Mouse (Mus musculus) kidney, adult 2 months (tissue): ENCODE data around the gene Peak1. TPM values are rescaled to one million over a fixed set of nuclear protein-coding genes. Genes with fewer than 3 reads are reported as not detected.

ENCODE experiments used
- DNase-seq: peaks from one replicate; pipeline ENCODE4 v3.0.0; 2021
- H3K27ac ChIP-seq: fragments of 200-500 bp; 2 replicates; pipeline ENCODE4 v1.5.1; 2012; ENCODE audit warnings: low read depth, low read length, control low read depth, inconsistent platforms; ENCODE audit not compliant: insufficient read depth
- H3K27me3 ChIP-seq: fragments of 200-500 bp; replicated peaks from 2 replicates; pipeline ENCODE4 v1.6.1; 2012; ENCODE audit warnings: mild to moderate bottlenecking, moderate library complexity, low read length, inconsistent platforms; ENCODE audit not compliant: control insufficient read depth, insufficient read depth
- H3K36me3 ChIP-seq: fragments of 200-500 bp; 2 replicates; pipeline ENCODE4 v1.6.1; 2012; ENCODE audit warnings: mild to moderate bottlenecking, moderate library complexity, low read length, inconsistent platforms; ENCODE audit not compliant: control insufficient read depth, insufficient read depth
- H3K4me1 ChIP-seq: fragments of 200-500 bp; 2 replicates; pipeline ENCODE4 v1.6.1; 2011; ENCODE audit warnings: low read length; ENCODE audit not compliant: control insufficient read depth, insufficient read depth
- H3K4me3 ChIP-seq: fragments of 200-500 bp; 2 replicates; pipeline ENCODE4 v1.5.1; 2011; ENCODE audit warnings: mild to moderate bottlenecking, low read depth, low read length, control low read depth; ENCODE audit not compliant: insufficient read depth
- CTCF ChIP-seq: fragments of 200-500 bp; conservative IDR thresholded peaks from 2 replicates; pipeline ENCODE4 v1.5.1; 2011; ENCODE audit warnings: low read depth, mild to moderate bottlenecking, control low read depth, low read length, moderate library complexity, mixed read lengths; ENCODE audit not compliant: insufficient read depth, insufficient read length
- POLR2A ChIP-seq: fragments of 200-500 bp; IDR thresholded peaks from one replicate; pipeline ENCODE4 v1.6.1; 2011; ENCODE audit warnings: low read depth, low read length, control low read depth
- WGBS: fragments of 180-500 bp; shearing (Covaris S2); methylation state at CpG from one replicate; pipeline ENCODE4 v1.1.7; 2018; 5-methylcytosine and 5-hydroxymethylcytosine counted together
- polyA plus RNA-seq: library from polyadenylated mRNA; depleted of rRNA; stranded (reverse); fragments of >200 nt; gene quantifications from 2 replicates; pipeline ENCODE4 v1.2.3, GENCODE M21; 2012

Gene Peak1
- polyA plus RNA-seq, 1 experiment, result 8.5 TPM

DNA sequence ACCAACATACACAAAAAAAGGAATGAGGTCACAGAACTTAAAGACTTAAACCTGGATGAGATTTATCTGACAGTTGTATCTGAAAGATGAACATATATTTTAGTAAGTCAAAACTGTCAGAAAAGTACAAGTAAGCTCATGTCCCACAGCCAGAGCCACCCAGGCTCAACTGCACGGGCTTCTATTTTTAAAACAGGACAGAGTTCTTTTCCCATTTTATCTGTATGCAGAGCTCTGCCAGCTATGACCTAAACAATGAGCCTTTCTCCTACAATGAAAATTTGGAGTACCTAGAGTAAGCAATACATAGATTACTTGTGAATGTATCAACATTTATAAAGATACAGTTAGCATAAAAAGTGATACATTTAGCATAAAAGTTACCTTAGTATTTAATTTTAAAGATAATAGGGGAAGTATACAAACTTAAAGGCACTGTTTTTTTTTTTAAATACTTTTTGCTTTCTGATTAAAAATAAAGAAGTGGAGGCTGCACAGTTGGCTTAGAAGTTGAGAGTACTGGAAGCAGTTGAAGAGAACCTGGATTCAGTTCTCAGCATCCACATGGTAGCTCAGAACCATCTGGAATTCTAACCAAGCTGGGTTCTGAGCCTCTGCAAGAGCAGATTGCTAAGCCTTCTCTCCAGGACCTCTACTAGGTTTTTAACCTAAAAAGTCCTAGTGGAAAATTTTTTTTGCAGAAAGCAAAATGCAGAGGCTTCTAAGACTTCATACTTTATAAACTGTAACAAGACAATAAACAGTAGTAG, 78.3 kb downstream of the Peak1 start:
- Histone ChIP-seq H3K4me1 (no peaks in the 10 kb centered on the region), H3K4me3 (no peak overlapping the region), H3K27me3 (no peaks in the 10 kb centered on the region), H3K36me3 (no peaks in the 10 kb centered on the region), H3K27ac (no peak overlapping the region)
- WGBS, result 63% methylated on average over 1 of the region's 1 CpGs
- no peak for DNase-seq
- TF ChIP-seq POLR2A, result no peak
- TF ChIP-seq CTCF, result no peak

GRCm38 (mm10) chr9:56334363-56334762, 83.5 kb downstream of the Peak1 start:
- 96% methylated on average over 12 of the region's 12 CpGs for WGBS
- no peaks in the 10 kb centered on the region for H3K36me3 ChIP-seq
- no peak overlapping the region for H3K4me3 ChIP-seq
- no peaks in the 10 kb centered on the region for H3K4me1 ChIP-seq
- TF ChIP-seq CTCF, result no peak
- TF ChIP-seq POLR2A, result no peak
- H3K27me3 ChIP-seq, result no peaks in the 10 kb centered on the region
- no peak overlapping the region for H3K27ac ChIP-seq
- DNase-seq, result no peak

GRCm38 (mm10) chr9:56332774-56333173, 85.1 kb downstream of the Peak1 start:
- no peak overlapping the region for H3K27ac ChIP-seq
- TF ChIP-seq POLR2A, result no peak
- TF ChIP-seq CTCF, result no peak
- H3K27me3 ChIP-seq, result no peaks in the 10 kb centered on the region
- H3K4me1 ChIP-seq, result no peaks in the 10 kb centered on the region
- DNase-seq, result no peak
- no peak overlapping the region for H3K4me3 ChIP-seq
- no peaks in the 10 kb centered on the region for H3K36me3 ChIP-seq

DNA sequence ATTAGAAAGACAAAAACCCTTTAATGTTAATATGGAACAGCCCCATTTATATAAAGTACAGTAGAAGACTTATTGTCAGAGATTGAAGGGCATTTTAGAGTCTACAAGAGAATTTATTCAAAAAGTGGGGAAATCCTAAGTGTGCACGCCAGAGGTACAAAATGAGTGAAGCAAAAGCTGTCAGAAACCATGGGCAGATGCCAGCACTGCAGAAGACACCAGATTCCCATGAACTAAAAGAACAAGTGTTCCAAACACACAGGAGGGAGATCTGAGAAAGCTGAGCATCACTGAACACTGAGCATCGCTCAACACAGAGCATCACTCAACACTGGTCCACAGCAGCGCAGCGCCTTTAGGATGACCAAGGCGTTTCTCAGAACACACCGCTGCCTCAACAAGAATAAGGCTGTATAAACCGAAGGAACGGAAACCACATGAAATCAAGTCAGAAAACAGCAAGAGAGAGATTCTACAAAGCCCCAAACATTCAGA, 91.3 kb downstream of the Peak1 start:
- no peak overlapping the region for H3K4me3 ChIP-seq
- 95% methylated on average over 8 of the region's 8 CpGs for WGBS
- TF ChIP-seq POLR2A (no peak), CTCF (no peak)
- H3K27ac ChIP-seq, result no peak overlapping the region
- H3K4me1 ChIP-seq, result peaks cover 3% of the 10 kb centered on the region; the same call in 1 of the 2 replicates
- no peaks in the 10 kb centered on the region for H3K27me3 ChIP-seq
- DNase-seq, result no peak
- no peaks in the 10 kb centered on the region for H3K36me3 ChIP-seq

GRCm38 (mm10) chr9:56325725-56326124, 92.1 kb downstream of the Peak1 start:
- Histone ChIP-seq H3K4me1 (peaks cover 3% of the 10 kb centered on the region; the same call in 1 of the 2 replicates), H3K27me3 (no peaks in the 10 kb centered on the region), H3K4me3 (no peak overlapping the region), H3K36me3 (no peaks in the 10 kb centered on the region), H3K27ac (no peak overlapping the region)
- no peak for TF ChIP-seq CTCF
- TF ChIP-seq POLR2A, result no peak
- WGBS, result 83% methylated on average over 5 of the region's 5 CpGs
- no peak for DNase-seq

GRCm38 (mm10) chr9:56324576-56325355, 93.1 kb downstream of the Peak1 start:
- Histone ChIP-seq H3K27ac (peak overlapping the region; percentile 57), H3K4me1 (peaks cover 3% of the 10 kb centered on the region; the same call in 1 of the 2 replicates), H3K4me3 (peak overlapping the region; percentile 26; the same call in 1 of the 2 replicates), H3K36me3 (no peaks in the 10 kb centered on the region), H3K27me3 (no peaks in the 10 kb centered on the region)
- TF ChIP-seq CTCF, result no peak
- peak; percentile 33 for DNase-seq
- 38% methylated on average over 16 of the region's 16 CpGs for WGBS

DNA sequence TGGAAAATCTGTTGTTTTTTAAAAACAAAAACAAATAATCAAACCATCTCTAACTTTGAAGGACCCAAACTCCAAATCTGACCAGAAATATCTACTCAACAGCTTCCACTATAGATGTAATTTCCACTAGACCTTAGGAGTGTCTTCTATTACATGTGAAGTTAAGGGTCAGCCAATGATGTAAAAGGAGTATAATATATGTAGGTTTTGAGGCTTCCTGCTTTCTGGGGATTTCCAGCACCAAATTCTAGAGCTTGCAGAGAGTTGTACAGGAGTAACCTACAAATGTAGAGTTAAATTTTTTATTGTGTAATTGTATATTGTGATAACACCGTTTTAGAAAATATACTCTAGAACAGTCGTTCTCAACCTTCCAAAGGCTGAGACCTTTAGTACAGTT, 96.6 kb downstream of the Peak1 start:
- Histone ChIP-seq H3K4me3 (no peak overlapping the region), H3K4me1 (peaks cover 3% of the 10 kb centered on the region; the same call in 1 of the 2 replicates), H3K36me3 (peaks cover 2% of the 10 kb centered on the region; the same call in 1 of the 2 replicates), H3K27ac (no peak overlapping the region), H3K27me3 (no peaks in the 10 kb centered on the region)
- no peak for TF ChIP-seq CTCF
- TF ChIP-seq POLR2A, result no peak
- WGBS, result 65% methylated on average over 2 of the region's 2 CpGs
- DNase-seq, result no peak
